Mouse (Mus musculus) CD4-positive, CD25-positive, alpha-beta regulatory T cell, adult 2 months (primary cell): ENCODE measurements at regions not wholly inside any gene's neighbourhood (a gene's known extent, or its start where the extent isn't known, plus 50 kb on each side); places are given as distances from the start of the nearest gene placed in this dataset.
A peak's percentile ranks its signal among the peaks of the same experiment; 100 is the strongest.
"Not testable (repeated sequence)": the region's sequence is repeated elsewhere in the genome, so short reads cannot be mapped to it uniquely, and the experiment has no call there.

Experiments
- DNase-seq: peaks from one replicate; pipeline ENCODE4 v3.0.0-alpha.2; 2012; ENCODE audit warnings: low read depth, low spot score

DNA sequence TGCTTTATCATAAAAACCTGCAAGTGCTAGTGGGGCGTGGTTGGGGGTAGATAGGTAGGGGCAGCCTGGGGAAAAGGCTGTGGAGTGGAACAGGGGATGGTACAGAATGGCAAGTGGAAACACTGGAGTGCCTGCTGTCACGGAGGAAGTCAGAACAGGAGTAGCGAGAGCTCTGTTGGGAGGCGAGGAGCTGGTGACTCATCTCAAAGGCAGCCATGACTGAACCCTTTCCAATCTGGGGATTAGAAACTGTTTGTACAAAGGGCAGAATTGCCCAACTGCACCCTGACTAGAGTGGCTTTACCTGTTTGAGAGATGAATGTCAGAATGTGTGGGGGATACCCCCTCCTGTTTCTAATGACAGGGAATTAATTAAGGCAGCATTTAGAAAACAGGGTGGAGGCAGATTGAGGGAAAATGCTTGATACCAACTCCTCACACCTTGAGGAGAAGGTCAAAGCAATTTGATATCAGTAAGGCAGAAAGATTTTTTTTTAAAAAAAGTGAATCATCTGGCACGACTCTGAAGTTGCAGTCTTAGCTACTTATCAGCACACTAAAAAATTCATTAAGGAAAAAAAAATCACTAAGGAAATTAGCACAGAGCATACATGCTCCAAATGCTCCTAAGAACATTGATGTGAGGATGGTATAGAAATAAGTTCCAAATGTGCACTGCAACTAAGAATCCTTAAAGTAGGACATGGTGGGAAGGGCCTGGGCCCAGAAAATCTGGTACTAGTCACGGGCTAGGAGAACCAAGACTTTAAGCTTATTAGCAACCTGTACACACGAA is 54.7 kb upstream of the Usp25 start:
- no peak for DNase-seq

DNA sequence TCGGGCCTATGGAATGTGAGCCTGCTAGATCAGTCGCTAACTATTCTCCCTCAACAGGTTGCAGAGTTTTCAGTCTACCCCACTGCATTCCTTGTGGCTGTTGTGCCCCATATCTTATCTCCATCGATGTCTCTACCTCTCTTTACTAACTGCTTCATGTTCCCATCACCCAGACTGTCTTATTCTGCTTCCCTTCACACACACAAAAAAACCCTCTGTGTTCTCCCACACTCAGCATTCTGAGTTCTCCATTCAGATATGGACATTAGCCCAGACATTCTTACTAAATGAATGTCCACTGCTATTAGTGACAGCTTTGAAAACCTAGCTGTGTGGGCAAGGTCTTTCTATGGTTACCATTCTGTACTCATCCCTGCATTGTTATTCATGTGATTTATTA is 56.0 kb upstream of the Usp25 start:
- DNase-seq, result no peak

DNA sequence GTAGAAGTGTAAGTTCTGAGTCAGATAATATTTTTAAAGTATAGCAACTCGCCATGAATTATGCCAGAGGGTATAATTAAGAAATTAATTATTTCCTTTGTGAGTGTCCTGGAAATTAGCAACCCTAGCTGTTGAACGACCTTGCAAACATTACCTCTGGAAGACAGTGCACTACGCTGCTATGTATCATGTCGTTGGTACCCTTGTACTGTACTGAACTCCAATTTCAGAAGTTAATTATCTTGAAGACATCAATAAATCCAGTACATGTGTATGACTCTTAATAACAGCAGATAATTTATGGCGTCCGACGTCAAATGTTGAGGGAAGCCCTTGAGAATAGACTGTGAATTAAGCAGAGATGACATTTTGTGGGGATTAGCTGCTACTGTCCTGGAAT is 56.4 kb upstream of the Usp25 start:
- no peak for DNase-seq

DNA sequence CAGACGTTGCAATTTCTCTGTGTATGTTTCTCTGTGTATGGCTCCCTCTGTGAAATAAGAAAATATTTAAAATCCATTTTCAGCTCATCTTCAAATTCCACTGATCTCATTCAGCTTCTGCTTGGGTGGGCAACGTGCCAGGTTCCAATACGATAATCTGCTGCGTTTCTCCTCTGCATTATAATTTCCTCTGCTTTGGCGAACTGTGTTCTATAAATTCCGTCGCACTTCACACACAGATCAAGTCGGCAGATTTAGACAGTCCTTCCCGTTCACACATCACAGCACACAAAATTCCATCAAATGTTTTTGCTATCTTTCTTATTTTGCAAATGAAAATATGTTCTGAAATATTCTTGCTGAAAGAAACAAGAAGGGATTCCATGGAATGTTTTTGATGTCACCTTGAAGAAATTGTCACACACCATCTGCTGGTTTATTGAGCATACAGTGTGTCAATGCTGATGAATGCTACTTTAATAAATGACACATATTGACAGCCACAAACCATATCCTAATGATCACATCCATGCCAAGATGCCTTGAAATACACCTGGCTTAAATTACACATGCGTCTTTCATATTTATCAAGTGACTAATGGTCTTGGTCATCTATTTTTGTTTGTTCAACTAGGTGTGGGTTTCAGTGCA is 62.5 kb upstream of the Usp25 start:
- DNase-seq, result no peak

DNA sequence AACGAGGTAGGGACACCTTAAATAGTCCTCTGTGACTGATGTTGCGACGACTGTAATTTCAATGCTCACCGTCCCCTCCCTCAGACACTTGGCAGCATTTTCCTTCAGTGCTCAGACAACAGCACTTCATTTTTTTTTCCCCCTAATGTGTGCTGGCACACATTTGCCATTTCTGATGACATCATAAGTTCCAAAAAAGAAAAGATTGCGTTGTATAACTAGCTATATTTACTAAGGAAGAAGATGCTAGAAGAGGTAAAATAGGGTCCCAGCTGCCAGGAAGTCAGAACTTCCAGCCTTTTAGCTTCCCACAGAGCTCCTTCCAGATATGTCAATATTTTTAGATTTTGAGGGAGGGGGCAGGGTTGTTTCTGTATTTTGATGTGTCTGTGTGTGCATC is 66.5 kb upstream of the Usp25 start:
- DNase-seq, result no peak

DNA sequence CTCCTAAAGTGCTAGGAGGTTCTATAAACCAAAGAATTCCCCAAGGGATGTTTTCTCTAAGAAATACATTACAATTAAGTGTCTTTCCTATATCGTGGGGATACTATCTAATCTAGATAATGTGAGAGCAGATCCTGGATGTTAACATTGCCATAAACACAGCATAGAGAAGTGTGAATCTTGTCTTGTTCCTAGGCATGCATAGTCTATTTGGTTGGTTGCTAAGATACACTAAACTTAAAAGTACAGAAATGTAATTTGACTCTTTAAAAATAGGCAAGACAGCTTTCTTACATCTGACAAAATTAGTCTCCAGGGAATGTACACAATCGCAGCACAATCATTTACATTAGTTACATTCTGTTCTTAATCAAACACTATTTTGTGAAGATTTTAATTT is 75.4 kb upstream of the Usp25 start:
- no peak for DNase-seq

DNA sequence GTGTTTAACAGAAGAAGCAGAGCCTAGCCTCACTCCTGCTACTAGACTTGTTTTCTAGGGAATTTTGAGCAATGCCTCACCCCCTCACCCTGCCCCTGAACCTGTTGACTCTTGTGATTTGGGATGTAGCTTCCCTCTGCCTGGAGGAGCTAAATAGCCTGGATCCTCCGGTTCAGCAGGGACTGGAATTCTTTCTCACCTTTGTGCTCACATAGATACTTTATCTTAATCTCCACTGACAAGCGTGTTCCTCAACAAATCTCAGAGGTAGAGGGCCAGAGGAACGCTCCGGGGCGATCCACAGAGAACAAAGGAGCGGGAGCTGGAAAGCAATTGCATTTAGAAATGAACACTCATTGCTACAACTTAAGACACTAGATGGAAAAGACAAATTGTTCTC is 85.6 kb upstream of the Usp25 start:
- no peak for DNase-seq

DNA sequence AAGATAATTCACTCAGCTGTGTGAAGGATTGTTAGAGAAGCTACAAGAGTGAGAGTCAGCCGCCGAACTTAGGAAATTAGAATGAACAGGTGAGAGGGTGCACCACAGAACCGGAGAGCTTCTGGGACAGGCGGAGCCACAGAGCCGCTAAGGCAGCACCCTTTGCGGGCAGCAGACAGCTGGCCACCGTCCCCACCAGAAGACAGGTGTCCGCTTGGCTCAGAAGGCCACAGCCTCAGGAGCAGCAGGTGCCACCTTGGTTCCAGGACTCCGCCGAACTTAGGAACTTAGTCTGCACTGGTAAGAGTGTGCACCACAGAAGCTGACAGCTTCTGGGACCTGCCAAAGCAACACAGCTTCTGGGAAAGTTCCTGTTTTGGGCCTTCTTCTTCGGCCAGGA is 93.4 kb upstream of the Usp25 start:
- not testable (repeated sequence) for DNase-seq

DNA sequence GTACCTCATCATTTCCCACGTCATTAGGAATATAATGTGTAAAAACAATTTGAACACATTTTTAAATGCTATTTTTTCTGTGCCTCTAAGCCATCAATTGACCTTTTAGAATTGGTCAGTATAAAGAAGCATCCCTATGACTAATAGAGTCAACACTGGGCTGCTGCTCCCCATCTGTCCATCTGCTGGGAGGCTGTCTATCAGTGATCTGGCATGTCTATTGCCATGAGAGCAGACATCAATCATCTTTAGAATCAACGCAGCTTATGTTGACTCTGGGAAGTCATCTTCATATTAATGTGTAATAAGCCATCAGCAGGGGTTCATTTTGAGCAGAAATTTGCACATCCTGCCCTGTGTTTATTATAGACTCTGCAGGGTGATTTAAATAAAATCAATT is 94.9 kb upstream of the Usp25 start:
- no peak for DNase-seq

DNA sequence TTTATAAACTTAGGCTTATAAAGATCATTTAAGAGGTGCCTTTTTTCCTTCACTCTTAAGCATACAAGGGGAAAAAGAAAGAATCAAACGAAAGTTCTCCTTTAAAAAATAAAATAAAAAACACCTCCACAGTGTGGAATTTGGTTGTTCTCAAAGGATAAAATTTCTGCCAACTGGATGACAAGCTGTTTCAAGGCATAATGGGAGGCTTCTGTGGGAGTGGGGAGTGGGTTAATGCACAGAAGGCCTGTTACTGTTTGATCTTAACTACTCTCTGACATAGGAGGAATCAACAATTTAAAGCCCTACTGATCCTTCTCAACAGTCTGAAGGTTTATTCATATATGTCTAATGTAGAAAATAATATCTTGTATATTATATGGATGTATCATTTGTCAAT is 99.2 kb upstream of the Usp25 start:
- no peak for DNase-seq

DNA sequence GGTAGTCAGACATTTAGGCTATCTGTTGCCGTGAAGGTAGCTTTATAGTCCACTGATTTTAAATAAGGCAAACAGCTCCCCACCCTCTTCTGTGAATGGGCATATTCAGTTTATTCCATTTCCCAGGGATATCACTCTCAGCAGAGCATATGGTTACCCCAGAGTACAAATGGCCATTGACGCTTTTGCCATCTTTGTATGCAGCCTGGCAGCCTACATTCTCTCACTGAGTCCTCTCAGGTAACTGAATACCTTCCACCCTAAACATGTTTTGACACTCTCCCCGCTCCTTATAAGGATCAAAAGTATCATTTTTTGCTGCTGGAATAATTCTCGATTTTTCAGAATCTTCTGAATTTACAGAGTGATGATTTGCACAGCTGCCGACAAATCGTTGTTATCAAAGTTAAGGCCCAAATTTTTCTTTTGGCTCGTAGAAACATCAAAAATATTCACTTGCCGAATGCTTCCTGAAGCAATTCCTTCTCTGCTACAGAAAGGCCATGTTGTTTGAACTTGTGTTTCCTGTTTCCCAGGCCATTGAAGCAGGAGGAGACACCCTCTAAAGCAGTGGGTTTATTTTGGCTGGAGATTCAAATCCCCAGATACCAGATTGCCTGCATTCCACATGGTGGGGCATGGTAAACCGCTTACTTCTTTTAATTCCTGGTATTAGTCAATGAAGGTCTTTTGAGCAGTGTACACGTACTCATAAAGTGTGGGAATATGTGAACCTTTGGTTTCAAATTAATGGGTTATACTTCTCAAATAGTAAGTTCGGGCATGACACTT is 108.1 kb upstream of the Usp25 start:
- DNase-seq, result no peak

DNA sequence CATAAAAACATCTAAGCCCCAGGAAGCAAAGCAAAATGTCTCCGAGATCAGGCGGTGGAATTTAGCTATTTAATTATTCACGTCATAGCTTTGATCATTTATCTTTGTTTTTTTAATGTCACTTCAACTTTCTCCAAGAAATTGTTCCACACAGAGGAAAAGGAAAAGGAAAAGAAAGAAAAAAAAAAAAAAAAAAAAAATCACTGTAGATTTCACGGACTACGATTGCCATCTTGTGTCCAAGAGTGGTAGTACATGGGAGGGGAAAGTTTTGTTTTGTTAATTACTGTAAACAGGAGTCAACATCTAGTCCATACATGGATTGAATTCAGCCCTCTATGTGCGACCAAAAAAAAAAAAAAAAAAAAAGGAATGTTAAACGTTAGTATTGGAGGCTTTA is 114.4 kb upstream of the Usp25 start:
- peak; percentile 60 for DNase-seq

DNA sequence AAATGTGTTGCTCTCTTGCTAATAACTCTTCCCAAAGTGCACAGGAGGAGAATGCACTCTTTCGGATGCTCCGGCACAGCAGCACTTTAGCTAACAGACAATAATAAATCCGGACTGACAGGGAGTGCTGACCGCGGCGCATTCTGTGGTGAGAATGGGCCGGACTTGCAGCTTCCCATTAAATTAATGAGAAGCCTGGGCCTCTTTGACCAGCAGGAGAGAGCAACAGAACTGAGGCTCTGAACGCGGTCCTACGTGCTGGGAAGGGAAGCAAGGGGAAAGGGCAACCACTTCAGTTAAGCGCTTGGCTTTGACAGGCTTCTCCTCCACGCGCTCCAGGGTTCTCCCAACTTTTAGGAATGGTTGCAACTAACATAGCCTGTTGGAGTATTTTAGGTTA is 117.2 kb upstream of the Usp25 start:
- DNase-seq, result no peak

DNA sequence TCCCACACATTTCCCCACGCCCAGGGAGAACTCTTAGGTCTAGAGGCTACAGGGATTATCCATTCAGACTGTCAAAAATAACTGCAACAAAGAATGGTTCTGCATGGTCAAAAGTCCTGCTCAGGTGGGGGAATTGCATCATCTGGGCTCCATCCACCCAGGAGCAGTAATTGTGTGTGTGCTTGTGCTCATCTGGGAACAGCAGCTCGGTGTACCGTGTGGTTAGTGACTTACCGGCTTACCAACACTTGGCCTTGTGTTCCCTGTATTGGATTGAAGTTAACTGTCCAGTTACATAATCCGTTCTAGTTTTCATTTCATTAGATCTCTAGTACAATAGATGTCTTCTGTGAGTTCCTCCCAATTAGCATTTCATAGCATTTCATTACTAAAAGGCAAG is 117.7 kb upstream of the Usp25 start:
- DNase-seq, result no peak

DNA sequence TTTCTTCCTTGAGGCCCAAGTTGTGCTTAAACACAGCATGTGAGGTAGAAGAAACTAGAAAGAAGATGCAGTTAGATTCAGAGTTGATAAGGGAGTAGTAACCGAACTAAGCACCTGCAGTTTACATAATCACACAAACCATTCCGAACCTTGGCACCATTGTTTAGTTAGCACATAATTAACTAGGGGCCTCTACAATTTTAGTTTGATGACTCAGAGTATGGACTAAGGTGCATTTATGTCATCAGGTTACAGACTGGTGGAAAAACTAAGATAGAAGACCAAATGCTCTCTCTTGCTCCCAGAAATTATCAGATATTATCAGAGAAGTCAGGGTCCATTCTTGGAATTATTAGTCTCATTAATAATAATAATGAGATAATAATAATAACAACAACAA is 134.9 kb upstream of the Usp25 start:
- DNase-seq, result no peak

DNA sequence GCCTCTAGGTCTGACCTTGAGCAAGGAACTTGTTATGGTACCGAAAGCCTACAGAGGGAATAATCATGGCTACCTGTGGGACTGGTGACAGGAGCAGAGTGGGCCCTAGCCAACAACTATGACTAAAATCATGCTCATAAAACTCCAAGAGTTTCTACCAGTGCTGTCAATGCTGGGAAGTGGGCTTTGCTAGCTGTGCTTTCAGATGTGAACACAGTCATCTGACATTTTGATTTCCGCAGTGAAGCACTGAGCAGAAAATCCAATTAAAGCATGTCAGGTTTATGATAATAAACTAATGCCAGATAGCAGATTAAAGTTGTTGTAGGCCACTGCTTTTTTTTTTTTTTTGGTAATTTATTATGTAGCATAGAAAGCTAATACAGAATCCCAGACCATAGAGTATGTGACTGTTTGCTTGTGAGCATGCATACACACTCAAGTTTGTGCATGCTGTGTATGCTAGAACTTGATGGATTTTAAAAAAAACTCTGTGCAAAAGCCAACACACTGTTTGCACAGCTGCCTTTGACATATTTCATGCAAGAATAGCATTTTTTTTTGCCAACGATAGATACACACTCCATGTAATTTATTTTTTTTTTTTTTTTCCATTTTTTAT is 138.0 kb upstream of the Usp25 start:
- DNase-seq, result no peak

DNA sequence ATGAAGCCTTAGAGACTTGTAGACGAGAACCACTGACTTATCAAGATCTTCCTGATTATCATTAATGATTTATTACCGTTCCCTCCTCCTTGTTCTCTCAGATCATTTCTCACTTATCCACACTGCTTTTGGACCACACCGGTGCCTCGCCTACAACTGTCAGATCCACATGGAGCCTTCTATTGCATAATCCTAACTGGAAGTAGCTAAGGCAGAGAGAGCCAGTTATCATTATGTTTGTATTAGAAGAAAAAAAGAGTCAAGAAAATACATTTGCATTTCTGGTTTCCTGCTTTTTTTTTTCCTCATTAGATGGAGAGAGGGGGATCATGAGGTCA is 147.1 kb upstream of the Usp25 start:
- no peak for DNase-seq

DNA sequence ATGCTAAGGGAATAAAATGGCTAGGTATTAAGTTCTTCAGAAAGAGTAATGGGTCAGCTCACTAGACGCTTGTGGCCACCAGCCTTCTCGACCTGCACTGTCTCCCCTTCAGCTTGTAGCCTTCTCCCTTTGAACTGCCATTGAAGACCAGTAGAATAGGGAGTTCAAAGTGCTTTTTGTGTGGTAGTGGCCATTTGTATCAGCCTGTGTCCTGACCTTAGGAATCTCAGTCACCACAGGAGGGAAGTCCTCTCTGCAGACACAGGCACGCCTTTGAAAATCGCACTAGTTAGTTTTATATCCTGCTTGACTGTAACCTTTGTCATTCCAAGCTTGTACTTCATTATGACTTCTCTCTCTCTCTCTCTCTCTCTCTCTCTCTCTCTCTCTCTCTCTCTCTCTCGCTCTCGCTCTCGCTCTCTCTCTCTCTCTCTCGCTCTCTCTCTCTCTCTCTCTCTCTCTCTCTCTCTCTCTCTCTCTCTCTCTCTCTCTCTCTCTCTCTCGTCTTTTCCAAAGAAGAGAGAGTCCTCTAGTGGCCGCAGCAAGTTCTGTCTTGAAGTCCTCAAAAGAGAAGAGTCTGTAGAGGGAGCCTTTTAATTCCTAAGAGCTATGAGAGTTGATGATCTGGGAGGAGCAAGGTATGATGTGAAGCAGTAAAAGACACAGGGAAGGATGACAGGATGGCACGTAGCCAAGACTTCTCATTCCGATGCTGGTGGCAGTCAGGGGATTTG is 147.6 kb upstream of the Usp25 start:
- peak; percentile 59 for DNase-seq

DNA sequence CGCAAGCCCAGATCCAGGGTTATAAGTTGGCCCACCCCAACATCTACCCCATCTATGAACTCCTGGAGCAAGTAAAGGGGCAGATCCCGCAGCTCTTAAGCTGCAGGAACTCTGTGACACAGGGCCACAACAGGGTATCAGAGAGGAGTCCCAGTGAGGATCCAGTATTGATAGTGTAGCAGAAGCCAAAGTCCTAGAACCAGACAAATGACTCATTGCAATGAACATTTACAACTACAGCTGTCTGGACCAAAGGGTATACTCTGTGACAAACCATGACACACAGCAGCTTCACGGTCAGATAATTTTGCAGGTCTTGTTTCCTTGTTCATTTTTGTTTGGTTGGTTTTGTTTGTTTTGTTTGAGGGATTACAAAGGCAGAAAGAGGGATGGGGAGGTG is 149.1 kb upstream of the Usp25 start:
- DNase-seq, result no peak

DNA sequence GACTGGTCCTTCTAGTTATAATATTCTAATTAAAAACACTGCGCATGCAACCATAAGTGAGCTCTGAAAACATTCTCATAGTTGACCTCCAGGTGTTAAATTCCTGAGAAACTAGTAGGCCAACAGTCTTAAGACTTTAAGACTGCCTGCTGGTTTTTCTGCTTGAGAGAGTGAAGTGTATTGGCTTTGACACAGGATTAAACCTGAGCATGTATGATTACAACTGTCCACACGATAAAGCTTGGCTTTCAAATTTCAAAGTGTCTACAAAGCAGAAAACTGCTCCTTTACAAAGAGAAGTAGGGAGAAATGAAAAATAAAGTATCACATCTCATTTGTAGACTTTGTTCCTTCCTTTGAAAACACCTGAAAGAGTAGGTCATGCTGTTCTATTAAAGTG is 157.7 kb upstream of the Usp25 start:
- DNase-seq, result no peak

DNA sequence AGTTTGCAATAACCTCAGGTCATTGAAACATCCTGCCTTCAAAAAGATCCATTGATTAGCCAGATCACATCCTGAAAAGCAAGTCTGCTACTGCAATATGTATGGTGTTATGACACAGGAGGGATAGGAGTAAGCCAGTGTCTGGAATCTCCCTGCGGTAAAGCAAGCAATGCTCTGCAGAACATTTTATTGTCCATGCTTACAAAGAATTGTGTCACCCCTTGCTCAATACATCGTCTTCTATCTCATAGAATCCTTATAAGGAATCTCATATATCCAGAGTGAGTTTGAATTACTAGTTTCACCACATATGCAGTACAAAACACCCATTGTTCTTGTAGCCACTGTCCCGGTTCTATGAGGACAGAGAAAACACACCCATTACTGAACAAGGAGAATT is 162.1 kb upstream of the Usp25 start:
- no peak for DNase-seq

DNA sequence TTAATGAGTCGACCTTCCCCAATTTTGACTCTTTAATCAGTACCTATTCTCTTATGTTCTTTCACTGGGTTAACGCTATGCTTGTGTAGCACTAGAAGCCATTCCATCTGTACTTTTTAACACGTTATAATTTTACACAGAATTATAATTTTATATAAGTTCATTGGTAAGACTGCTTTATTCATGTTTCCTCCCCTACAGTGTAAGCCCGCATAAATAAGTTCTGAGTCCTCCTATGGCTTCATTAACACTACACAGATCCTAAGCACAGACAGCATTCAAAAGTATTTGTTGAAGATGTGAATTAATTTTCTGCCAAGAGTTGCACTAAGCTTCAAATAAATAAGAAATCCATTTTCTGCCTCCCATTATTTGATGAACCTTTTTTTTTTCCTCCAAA is 176.1 kb upstream of the Usp25 start:
- no peak for DNase-seq
